Comparison of ENCODE assay signal across 11 mouse cellular contexts in genomic region chr17:46336475-46336874, GRCm38 (mm10). TPM values are rescaled to one million over a fixed set of nuclear protein-coding genes. Genes with fewer than 3 reads are reported as not detected.
DNase-seq lines count a peak whose midpoint lies in the region; ATAC-seq and TF ChIP-seq lines count a peak whose summit lies in the region.
"Had no signal": no experiment of that assay in that cellular context is flagged by ENCODE, and none has a peak within 500 bp of the region (broad histone marks: within the 10 kb centered on the region; RNA-seq: fewer than 3 reads in every experiment).

No protein-coding gene starts in this region.

- H3K9me3 ChIP-seq in intestine, postnatal 0 days (ENCODE audit: control insufficient read depth): 0 out of 2 replicates have a peak, but pooled peaks cover 4% of the 10 kb centered on the region
- H3K9me3 ChIP-seq in intestine, embryonic 15.5 days: no peaks in the 10 kb centered on the region
- H3K9me3 ChIP-seq in heart, embryonic 11.5 days (replicated peaks; ENCODE audit: control insufficient read depth, low read length): no peaks in the 10 kb centered on the region
- H3K9me3 ChIP-seq: neural tube, embryonic 12.5 days had no signal

- H3K4me1 ChIP-seq in intestine, postnatal 0 days (replicated peaks; ENCODE audit: control insufficient read depth, insufficient read depth, low read length): no peaks in the 10 kb centered on the region
- H3K4me1 ChIP-seq in intestine, embryonic 15.5 days (replicated peaks): no peaks in the 10 kb centered on the region
- H3K4me1 ChIP-seq in testis, adult 2 months (ENCODE audit: control insufficient read depth, insufficient read depth, low read length): peaks cover 2% of the 10 kb centered on the region; the same call in 1 of the 2 replicates
- H3K4me1 ChIP-seq in heart, embryonic 11.5 days (ENCODE audit: control insufficient read depth, insufficient read depth, low read length): no peaks in the 10 kb centered on the region
- H3K4me1 ChIP-seq: neural tube, embryonic 12.5 days had no signal

- no peaks in the 10 kb centered on the region for H3K27me3 ChIP-seq in intestine, postnatal 0 days (replicated peaks; ENCODE audit: control insufficient read depth, insufficient read depth, low read length)
- H3K27me3 ChIP-seq in intestine, embryonic 15.5 days (replicated peaks): no peaks in the 10 kb centered on the region
- no peaks in the 10 kb centered on the region for H3K27me3 ChIP-seq in testis, adult 2 months (ENCODE audit: control insufficient read depth, insufficient read depth, low read length)
- no peaks in the 10 kb centered on the region for H3K27me3 ChIP-seq in heart, embryonic 11.5 days (ENCODE audit: control insufficient read depth, insufficient read depth, low read length)
- H3K27me3 ChIP-seq: neural tube, embryonic 12.5 days had no signal

- peak; percentile 63 for TF ChIP-seq CTCF in intestine, postnatal 0 days (IDR thresholded peaks at IDR 0.05; ENCODE audit: low read depth)
- TF ChIP-seq CTCF in testis, adult 2 months (IDR thresholded peaks at IDR 0.05; ENCODE audit: control insufficient read depth, insufficient read depth, insufficient replicate concordance, low read depth, low read length): peak; percentile 27; the same call in 1 of the 2 replicates
- TF ChIP-seq CTCF in brain, embryonic 14.5 days (IDR thresholded peaks at IDR 0.05; ENCODE audit: borderline replicate concordance, extremely low read depth, insufficient read depth, insufficient read length): peak; percentile 43

- 23% methylated on average over 5 of the region's 5 CpGs for WGBS in intestine, postnatal 0 days
- WGBS in intestine, embryonic 15.5 days: 21% methylated on average over 5 of the region's 5 CpGs
- WGBS in heart, embryonic 11.5 days (ENCODE audit: insufficient replicate concordance): 17% methylated on average over 5 of the region's 5 CpGs

- H3K4me3 ChIP-seq in intestine, postnatal 0 days (ENCODE audit: low read depth, low read length): no peak overlapping the region
- H3K4me3 ChIP-seq in intestine, embryonic 15.5 days (replicated peaks): no peak overlapping the region
- H3K4me3 ChIP-seq in testis, adult 2 months (ENCODE audit: control insufficient read depth, low read depth, low read length): no peak overlapping the region
- no peak overlapping the region for H3K4me3 ChIP-seq in heart, embryonic 11.5 days (ENCODE audit: low read depth, low read length)
- H3K4me3 ChIP-seq: neural tube, embryonic 12.5 days had no signal

- H3K9ac ChIP-seq in intestine, postnatal 0 days (ENCODE audit: low read depth, low read length): no peak overlapping the region
- H3K9ac ChIP-seq in intestine, embryonic 15.5 days: no peak overlapping the region
- no peak overlapping the region for H3K9ac ChIP-seq in heart, embryonic 11.5 days (ENCODE audit: low read depth, low read length)
- H3K9ac ChIP-seq: neural tube, embryonic 12.5 days had no signal

- H3K36me3 ChIP-seq in intestine, postnatal 0 days (ENCODE audit: control insufficient read depth, insufficient read depth): no peaks in the 10 kb centered on the region
- no peaks in the 10 kb centered on the region for H3K36me3 ChIP-seq in intestine, embryonic 15.5 days
- H3K36me3 ChIP-seq in testis, adult 2 months (ENCODE audit: control insufficient read depth, insufficient read depth, low read length): no peaks in the 10 kb centered on the region
- no peaks in the 10 kb centered on the region for H3K36me3 ChIP-seq in heart, embryonic 11.5 days (ENCODE audit: control insufficient read depth, insufficient read depth, low read length)
- H3K36me3 ChIP-seq: neural tube, embryonic 12.5 days had no signal

- no peak for ATAC-seq in intestine, postnatal 0 days
- no peak for ATAC-seq in intestine, embryonic 15.5 days
- ATAC-seq in heart, embryonic 11.5 days (replicated peaks; ENCODE audit: insufficient number of reproducible peaks, low FRiP score, low TSS enrichment): no peak

- TF ChIP-seq POLR2A in testis, adult 2 months (IDR thresholded peaks at IDR 0.05; ENCODE audit: control insufficient read depth, low read depth, low read length): no peak
- no peak for TF ChIP-seq POLR2A in brain, embryonic 14.5 days (IDR thresholded peaks at IDR 0.05; ENCODE audit: borderline replicate concordance, extremely low read depth, insufficient read depth, insufficient read length, poor library complexity, severe bottlenecking)

- no peak overlapping the region for H3K4me2 ChIP-seq in intestine, postnatal 0 days (replicated peaks; ENCODE audit: low read depth)
- no peak overlapping the region for H3K4me2 ChIP-seq in intestine, embryonic 15.5 days (replicated peaks)
- no peak overlapping the region for H3K4me2 ChIP-seq in heart, embryonic 11.5 days
- H3K4me2 ChIP-seq: neural tube, embryonic 12.5 days had no signal

- H3K27ac ChIP-seq in intestine, postnatal 0 days (ENCODE audit: low read depth, low read length): no peak overlapping the region
- no peak overlapping the region for H3K27ac ChIP-seq in intestine, embryonic 15.5 days
- no peak overlapping the region for H3K27ac ChIP-seq in testis, adult 2 months (ENCODE audit: control insufficient read depth, insufficient read depth, low read depth, low read length)
- H3K27ac ChIP-seq in heart, embryonic 11.5 days (ENCODE audit: low read depth, low read length): no peak overlapping the region
- H3K27ac ChIP-seq: neural tube, embryonic 12.5 days had no signal

- no peak for DNase-seq in testis, postnatal 10 days (ENCODE audit: low spot score)
- peak; percentile 19 for DNase-seq in brain, embryonic 14.5 days (ENCODE audit: low read depth)
- peak; percentile 34 for DNase-seq in thymus, postnatal 25 days
- no peak for DNase-seq in urinary bladder, postnatal 25 days (ENCODE audit: low spot score)
- DNase-seq: adrenal gland, postnatal 14 days; heart, postnatal 14 days had no signal

RNA-seq across cellular contexts. Expression of gene Abcc10, which starts 8.3 kb away (rescaled TPM):
- polyA plus RNA-seq in intestine, postnatal 0 days (2015; fragmentation: Nextera tagmentation; extraction: Ambion mirVana): 5.4 and 6.2 TPM in 2 replicates
- polyA plus RNA-seq in intestine, embryonic 15.5 days (2015; fragmentation: Nextera tagmentation; extraction: Ambion mirVana): 6.3 and 7.4 TPM in 2 replicates
- polyA plus RNA-seq in testis, adult 2 months (2012; rRNA removed): 8.8 and 8.9 TPM in 2 replicates
- 17.5 and 20.9 TPM in 2 replicates for polyA plus RNA-seq in brain, embryonic 14.5 days (2012; rRNA removed)
- 3.4 and 4.3 TPM in 2 replicates for polyA plus RNA-seq in heart, embryonic 11.5 days (2014; fragmentation: Nextera tagmentation; extraction: Ambion mirVana)

RNA-seq across cellular contexts. Expression of gene Dlk2, which starts 39.3 kb away (rescaled TPM):
- 0.33 and 0.42 TPM in 2 replicates for polyA plus RNA-seq in intestine, postnatal 0 days (2015; fragmentation: Nextera tagmentation; extraction: Ambion mirVana)
- polyA plus RNA-seq in intestine, embryonic 15.5 days (2015; fragmentation: Nextera tagmentation; extraction: Ambion mirVana): 0.64 and 0.77 TPM in 2 replicates
- polyA plus RNA-seq in testis, adult 2 months (2012; rRNA removed): 0.38 and 0.97 TPM in 2 replicates
- 93.3 and 114 TPM in 2 replicates for polyA plus RNA-seq in brain, embryonic 14.5 days (2012; rRNA removed)
- polyA plus RNA-seq in heart, embryonic 11.5 days (2014; fragmentation: Nextera tagmentation; extraction: Ambion mirVana): 0.27 TPM in 1 of 2 replicates, not detected in the other

RNA-seq across cellular contexts. Expression of gene Zfp318, which starts 47.1 kb away (rescaled TPM):
- polyA plus RNA-seq in intestine, postnatal 0 days (2015; fragmentation: Nextera tagmentation; extraction: Ambion mirVana): 2.2 and 3.8 TPM in 2 replicates
- 6.6 and 7.1 TPM in 2 replicates for polyA plus RNA-seq in intestine, embryonic 15.5 days (2015; fragmentation: Nextera tagmentation; extraction: Ambion mirVana)
- polyA plus RNA-seq in testis, adult 2 months (2012; rRNA removed): 71.7 and 73.7 TPM in 2 replicates
- 28.3 and 39.7 TPM in 2 replicates for polyA plus RNA-seq in brain, embryonic 14.5 days (2012; rRNA removed)
- polyA plus RNA-seq in heart, embryonic 11.5 days (2014; fragmentation: Nextera tagmentation; extraction: Ambion mirVana): 6.1 and 8.2 TPM in 2 replicates

RNA-seq across cellular contexts. Expression of gene Tjap1, which starts 53.6 kb away (rescaled TPM):
- polyA plus RNA-seq in intestine, postnatal 0 days (2015; fragmentation: Nextera tagmentation; extraction: Ambion mirVana): 29.3 and 34.6 TPM in 2 replicates
- polyA plus RNA-seq in intestine, embryonic 15.5 days (2015; fragmentation: Nextera tagmentation; extraction: Ambion mirVana): 28.6 and 29.6 TPM in 2 replicates
- polyA plus RNA-seq in testis, adult 2 months (2012; rRNA removed): 33.1 and 39.0 TPM in 2 replicates
- polyA plus RNA-seq in brain, embryonic 14.5 days (2012; rRNA removed): 58.8 and 77.3 TPM in 2 replicates
- polyA plus RNA-seq in heart, embryonic 11.5 days (2014; fragmentation: Nextera tagmentation; extraction: Ambion mirVana): 36.8 and 37.0 TPM in 2 replicates

Comparison
In these comparisons a context has a peak if more than half of its experiments do, and no peak if none do; other contexts are left out.
1. DNase-seq: peak in brain, embryonic 14.5 days (single experiment) and thymus, postnatal 25 days (single experiment); none in testis, postnatal 10 days (single experiment) and urinary bladder, postnatal 25 days (single experiment).
2. RNA of gene Dlk2, which starts 39.3 kb away (polyA plus RNA-seq): 93.3 to 114 TPM in brain, embryonic 14.5 days; 0.64 to 0.77 TPM in intestine, embryonic 15.5 days, 0.33 to 0.42 TPM in intestine, postnatal 0 days, 0.38 to 0.97 TPM in testis, adult 2 months and 0.27 TPM in heart, embryonic 11.5 days; every median in the first group is over 10 times any median in the second.
3. Peak in every context shown above with its lines, with median percentiles within 50 percentile points of each other: CTCF ChIP-seq.